Mouse (Mus musculus): ENCODE results near the gene Tspan10. TPM values are rescaled to one million over a fixed set of nuclear protein-coding genes. Genes with fewer than 3 reads are reported as not detected.

Tspan10 gene
- polyA plus RNA-seq, 1 experiment: 0.48 TPM

DNA sequence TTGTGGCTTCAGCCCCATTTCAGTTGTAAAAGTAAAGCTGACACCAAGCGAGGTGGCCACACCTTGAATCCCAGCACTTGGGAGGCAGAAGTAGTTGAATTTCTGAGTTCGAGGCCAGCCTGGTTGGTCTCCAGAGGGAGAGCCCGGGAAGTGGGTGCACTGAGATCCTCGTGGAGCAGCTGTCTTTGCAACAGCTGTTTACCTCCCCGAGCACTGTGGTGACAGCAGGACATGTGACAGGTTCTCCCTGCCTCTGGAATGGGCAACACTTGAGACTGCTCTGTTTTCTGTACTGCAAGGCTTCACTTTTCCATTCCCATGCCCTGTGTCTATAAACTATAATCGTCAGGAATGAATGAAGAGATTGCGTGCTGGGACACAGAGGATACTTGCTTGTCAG, 24.6 kb upstream of the Tspan10 start:
- no peak overlapping the region for H3K4me3 ChIP-seq (ENCODE audit: insufficient read depth, low read depth, low read length)
- TF ChIP-seq CTCF (conservative IDR thresholded peaks at IDR 0.05; ENCODE audit: insufficient read depth, insufficient read length, low read depth, low read length): no peak
- TF ChIP-seq POLR2A (IDR thresholded peaks at IDR 0.05; ENCODE audit: low read depth, low read length): no peak
- DNase-seq: no peak
- H3K27me3 ChIP-seq (replicated peaks; ENCODE audit: control insufficient read depth, insufficient read depth, low read length): no peaks in the 10 kb centered on the region
- peaks cover 3% of the 10 kb centered on the region; the same call in 1 of the 2 replicates for H3K36me3 ChIP-seq (ENCODE audit: control insufficient read depth, insufficient read depth, low read length)
- no peaks in the 10 kb centered on the region for H3K4me1 ChIP-seq (ENCODE audit: control insufficient read depth, insufficient read depth, low read length)
- H3K27ac ChIP-seq (ENCODE audit: insufficient read depth, low read depth, low read length): no peak overlapping the region
- 89% methylated on average over 7 of the region's 7 CpGs for WGBS

DNA sequence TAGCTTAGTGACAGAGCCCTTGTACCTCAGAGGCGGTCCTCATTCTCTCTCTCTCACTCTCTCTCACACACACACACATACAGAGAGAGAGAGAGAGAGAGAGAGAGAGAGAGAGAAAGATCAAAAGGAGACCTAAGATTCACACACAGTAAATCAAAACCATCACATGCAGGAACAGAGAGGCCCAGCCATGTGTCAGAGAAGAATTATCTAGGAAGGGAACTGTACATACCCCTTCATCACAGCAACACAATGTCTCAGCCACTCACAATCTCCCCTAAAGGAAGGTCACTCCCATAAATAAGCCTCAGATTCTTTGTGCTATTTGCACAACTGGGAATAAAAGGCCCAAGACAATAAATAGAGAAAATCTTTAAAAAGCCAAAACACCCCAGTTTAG, 23.9 kb upstream of the Tspan10 start:
- Histone ChIP-seq H3K27me3 (replicated peaks; ENCODE audit: control insufficient read depth, insufficient read depth, low read length) (no peaks in the 10 kb centered on the region), H3K4me1 (ENCODE audit: control insufficient read depth, insufficient read depth, low read length) (no peaks in the 10 kb centered on the region), H3K27ac (ENCODE audit: insufficient read depth, low read depth, low read length) (no peak overlapping the region), H3K36me3 (ENCODE audit: control insufficient read depth, insufficient read depth, low read length) (peaks cover 3% of the 10 kb centered on the region; the same call in 1 of the 2 replicates), H3K4me3 (ENCODE audit: insufficient read depth, low read depth, low read length) (no peak overlapping the region)
- DNase-seq: no peak
- TF ChIP-seq POLR2A (IDR thresholded peaks at IDR 0.05; ENCODE audit: low read depth, low read length) (no peak), CTCF (conservative IDR thresholded peaks at IDR 0.05; ENCODE audit: insufficient read depth, insufficient read length, low read depth, low read length) (no peak)
- 92% methylated on average over 1 of the region's 1 CpGs for WGBS

DNA sequence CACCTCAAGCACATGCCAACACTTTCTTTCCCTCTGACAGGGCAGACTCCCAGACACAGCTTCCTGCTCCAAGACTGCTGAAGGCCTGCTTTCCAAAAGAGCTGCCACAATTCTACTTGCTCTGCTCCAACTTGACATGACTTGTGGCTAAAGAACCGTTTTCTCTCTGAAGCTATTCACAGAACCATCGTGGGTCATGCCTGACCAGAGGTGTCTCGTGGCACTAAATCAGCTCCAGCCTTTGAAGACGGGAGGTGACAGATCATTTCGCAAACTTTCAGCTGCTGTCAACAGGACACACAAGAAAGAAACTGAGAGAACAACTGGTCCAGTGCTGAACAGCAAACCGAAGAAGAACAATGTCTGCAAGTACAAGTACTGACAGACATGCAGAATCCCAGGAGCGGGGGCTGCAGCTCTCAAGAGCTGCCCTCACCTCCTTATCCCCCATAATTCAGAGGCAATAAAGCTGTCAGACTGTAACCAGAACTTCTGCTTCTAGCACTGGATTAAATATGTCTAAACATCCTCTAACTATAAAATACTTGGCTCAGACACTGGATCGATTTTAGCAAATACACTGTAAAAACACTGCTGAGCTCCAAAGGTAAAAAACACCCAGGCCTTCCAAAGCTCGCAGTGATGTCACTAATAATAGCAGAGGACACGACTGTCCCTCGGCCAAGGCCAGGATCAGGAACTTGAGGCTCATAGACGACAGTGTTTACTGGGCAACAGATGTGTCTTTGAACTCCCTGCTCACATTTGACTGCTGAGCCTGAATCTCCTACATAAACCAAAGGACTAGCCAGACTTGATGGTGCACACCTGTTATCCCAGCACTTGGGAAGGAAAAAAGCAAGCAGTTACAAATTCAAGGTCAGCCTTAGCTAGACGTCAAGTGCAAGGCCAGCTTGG, 19.5 kb upstream of the Tspan10 start:
- Histone ChIP-seq H3K4me1 (ENCODE audit: control insufficient read depth, insufficient read depth, low read length) (no peaks in the 10 kb centered on the region; the same call in 1 of the 2 replicates), H3K27ac (ENCODE audit: insufficient read depth, low read depth, low read length) (0 out of 2 replicates have a peak overlapping the region, but pooled peaks have one; percentile 3), H3K27me3 (replicated peaks; ENCODE audit: control insufficient read depth, insufficient read depth, low read length) (no peaks in the 10 kb centered on the region), H3K4me3 (ENCODE audit: insufficient read depth, low read depth, low read length) (no peak overlapping the region), H3K36me3 (ENCODE audit: control insufficient read depth, insufficient read depth, low read length) (peaks cover 9% of the 10 kb centered on the region)
- 43% methylated on average over 13 of the region's 13 CpGs for WGBS
- DNase-seq: no peak
- TF ChIP-seq POLR2A (IDR thresholded peaks at IDR 0.05; ENCODE audit: low read depth, low read length): no peak
- TF ChIP-seq CTCF (conservative IDR thresholded peaks at IDR 0.05; ENCODE audit: insufficient read depth, insufficient read length, low read depth, low read length): no peak

DNA sequence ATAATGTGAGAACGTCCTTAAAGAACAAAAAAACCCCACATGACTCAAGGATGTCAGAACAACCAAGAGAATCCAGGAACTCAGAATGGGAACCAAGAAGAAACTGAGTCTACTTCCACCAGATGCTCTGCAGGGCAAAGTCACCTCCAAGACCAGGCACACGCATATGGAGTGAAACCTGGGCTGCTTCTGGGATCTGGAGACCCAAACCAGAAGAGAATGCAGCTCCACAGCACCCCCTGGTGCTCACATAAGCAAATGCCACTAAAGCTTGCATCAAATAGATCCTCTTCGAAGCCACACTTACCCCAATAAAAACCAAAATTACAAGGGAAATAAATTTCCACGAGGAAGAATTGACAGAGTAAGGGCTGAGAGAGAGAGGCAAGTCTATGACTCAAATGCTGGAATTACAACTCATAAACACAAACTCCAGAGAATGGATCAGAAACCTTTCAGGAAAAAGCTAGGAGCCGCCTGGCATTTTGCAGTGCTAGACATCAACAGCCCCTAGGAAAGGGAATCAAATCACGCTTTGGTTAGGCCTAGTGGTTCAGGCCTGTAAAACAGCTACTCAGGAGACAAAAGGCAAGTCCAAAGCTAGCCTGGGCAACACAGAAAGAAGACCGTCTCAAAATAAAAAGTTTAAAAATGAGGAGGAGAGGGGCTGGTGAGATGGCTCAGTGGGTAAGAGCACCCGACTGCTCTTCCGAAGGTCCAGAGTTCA, 18.7 kb upstream of the Tspan10 start:
- WGBS: 51% methylated on average over 9 of the region's 9 CpGs
- TF ChIP-seq POLR2A (IDR thresholded peaks at IDR 0.05; ENCODE audit: low read depth, low read length): no peak
- TF ChIP-seq CTCF (conservative IDR thresholded peaks at IDR 0.05; ENCODE audit: insufficient read depth, insufficient read length, low read depth, low read length): peak; percentile 73
- Histone ChIP-seq H3K27ac (ENCODE audit: insufficient read depth, low read depth, low read length) (no peak overlapping the region), H3K4me3 (ENCODE audit: insufficient read depth, low read depth, low read length) (no peak overlapping the region), H3K36me3 (ENCODE audit: control insufficient read depth, insufficient read depth, low read length) (peaks cover 12% of the 10 kb centered on the region), H3K4me1 (ENCODE audit: control insufficient read depth, insufficient read depth, low read length) (no peaks in the 10 kb centered on the region; the same call in 1 of the 2 replicates), H3K27me3 (replicated peaks; ENCODE audit: control insufficient read depth, insufficient read depth, low read length) (no peaks in the 10 kb centered on the region)
- DNase-seq: peak; percentile 68

DNA sequence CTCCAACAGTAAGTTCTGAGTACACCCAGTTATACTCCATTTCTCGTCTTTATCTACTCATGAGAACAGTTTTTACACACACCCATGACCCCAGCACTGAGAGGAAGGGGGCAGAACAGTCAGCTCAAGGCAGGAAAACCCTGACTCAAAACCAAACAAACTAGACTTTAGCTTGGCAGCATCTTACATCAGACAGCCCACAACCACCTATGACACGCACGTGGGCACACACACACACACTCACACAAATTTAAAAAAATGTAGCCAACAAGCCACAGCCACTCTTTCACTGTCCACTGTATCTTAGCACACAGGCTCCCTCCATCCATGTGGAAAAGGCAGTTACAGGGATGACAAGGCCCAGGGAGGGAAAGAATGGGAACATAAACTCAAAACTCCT, 15.7 kb upstream of the Tspan10 start:
- WGBS: 82% methylated on average over 3 of the region's 3 CpGs
- Histone ChIP-seq H3K4me1 (ENCODE audit: control insufficient read depth, insufficient read depth, low read length) (no peaks in the 10 kb centered on the region; the same call in 1 of the 2 replicates), H3K4me3 (ENCODE audit: insufficient read depth, low read depth, low read length) (no peak overlapping the region), H3K36me3 (ENCODE audit: control insufficient read depth, insufficient read depth, low read length) (peaks cover 11% of the 10 kb centered on the region), H3K27ac (ENCODE audit: insufficient read depth, low read depth, low read length) (no peak overlapping the region), H3K27me3 (replicated peaks; ENCODE audit: control insufficient read depth, insufficient read depth, low read length) (no peaks in the 10 kb centered on the region)
- no peak for DNase-seq
- TF ChIP-seq POLR2A (IDR thresholded peaks at IDR 0.05; ENCODE audit: low read depth, low read length) (no peak), CTCF (conservative IDR thresholded peaks at IDR 0.05; ENCODE audit: insufficient read depth, insufficient read length, low read depth, low read length) (no peak)

DNA sequence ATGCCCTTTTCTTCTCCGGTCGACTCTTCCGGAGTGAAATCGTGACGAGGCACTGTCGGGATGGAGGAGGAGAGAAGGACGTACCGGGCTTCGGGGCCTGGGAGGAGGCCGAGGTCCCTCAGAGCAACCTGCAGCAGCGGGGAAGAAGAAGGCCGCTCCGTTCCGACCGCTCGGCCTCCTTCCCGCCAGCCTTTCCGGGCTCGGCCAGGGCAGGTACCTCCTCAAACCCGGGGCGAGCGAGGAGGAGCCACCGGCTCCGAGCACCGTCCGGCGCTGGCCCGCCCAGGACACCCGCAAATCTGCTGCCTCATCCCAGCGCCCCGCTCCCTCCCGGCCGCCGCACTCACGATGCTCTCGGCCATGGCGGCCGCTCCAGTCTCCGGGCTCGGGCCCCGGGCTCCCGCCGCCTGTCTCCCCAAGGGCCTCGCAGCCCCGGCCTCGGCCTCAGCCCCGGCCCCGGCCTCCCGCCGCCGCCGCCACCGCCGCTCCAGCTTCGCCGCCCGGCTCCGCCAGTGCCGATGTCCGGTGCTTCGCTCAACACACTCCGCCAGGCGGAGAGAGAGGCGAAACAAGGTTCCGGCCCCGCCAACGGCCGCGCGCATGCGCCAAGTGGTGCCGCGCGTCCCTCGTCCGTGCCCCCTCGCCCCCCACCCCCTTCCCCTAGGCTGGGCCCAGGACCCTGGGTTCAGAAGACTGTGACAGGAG, 5.1 kb upstream of the Tspan10 start, which contains the start of gene Nploc4:
Gene Nploc4, minus strand, starts transcription at position 557 of the 705 bp plus-strand sequence.
- peaks cover 5% of the 10 kb centered on the region; the same call in 1 of the 2 replicates for H3K4me1 ChIP-seq (ENCODE audit: control insufficient read depth, insufficient read depth, low read length)
- 3% methylated on average over 68 of the region's 77 CpGs for WGBS
- peak within 1 kb of the TSS; percentile 85 for H3K27ac ChIP-seq (ENCODE audit: insufficient read depth, low read depth, low read length)

More for the DNA sequence above, 5.1 kb upstream of the Tspan10 start, which contains the start of gene Nploc4:
- peak within 1 kb of the TSS; percentile 97 for H3K4me3 ChIP-seq (ENCODE audit: insufficient read depth, low read depth, low read length)
- H3K36me3 ChIP-seq (ENCODE audit: control insufficient read depth, insufficient read depth, low read length): no peaks in the 10 kb centered on the region
- H3K27me3 ChIP-seq (replicated peaks; ENCODE audit: control insufficient read depth, insufficient read depth, low read length): no peaks in the 10 kb centered on the region
- TF ChIP-seq POLR2A (IDR thresholded peaks at IDR 0.05; ENCODE audit: low read depth, low read length): peak; percentile 35
- TF ChIP-seq CTCF (conservative IDR thresholded peaks at IDR 0.05; ENCODE audit: insufficient read depth, insufficient read length, low read depth, low read length): no peak
- DNase-seq: peak; percentile 88
